Mouse (Mus musculus) testis, adult 10 weeks (tissue): ENCODE results near the gene Tex12. TPM values are rescaled to one million over a fixed set of nuclear protein-coding genes. Genes with fewer than 3 reads are reported as not detected.

Experiments used
- polyA plus RNA-seq: library from polyadenylated mRNA; stranded (reverse); fragments of 350-450 nt; fragmentation: Illumina TruSeq; extraction: RNeasy Lipid Tissue Mini Kit (QIAGEN cat#74804); gene quantifications from one replicate; pipeline ENCODE4 v1.2.3, GENCODE M21; 2014; ENCODE audit warnings: low read depth, low replicate concordance

Gene Tex12
- 102 TPM for polyA plus RNA-seq

DNA sequence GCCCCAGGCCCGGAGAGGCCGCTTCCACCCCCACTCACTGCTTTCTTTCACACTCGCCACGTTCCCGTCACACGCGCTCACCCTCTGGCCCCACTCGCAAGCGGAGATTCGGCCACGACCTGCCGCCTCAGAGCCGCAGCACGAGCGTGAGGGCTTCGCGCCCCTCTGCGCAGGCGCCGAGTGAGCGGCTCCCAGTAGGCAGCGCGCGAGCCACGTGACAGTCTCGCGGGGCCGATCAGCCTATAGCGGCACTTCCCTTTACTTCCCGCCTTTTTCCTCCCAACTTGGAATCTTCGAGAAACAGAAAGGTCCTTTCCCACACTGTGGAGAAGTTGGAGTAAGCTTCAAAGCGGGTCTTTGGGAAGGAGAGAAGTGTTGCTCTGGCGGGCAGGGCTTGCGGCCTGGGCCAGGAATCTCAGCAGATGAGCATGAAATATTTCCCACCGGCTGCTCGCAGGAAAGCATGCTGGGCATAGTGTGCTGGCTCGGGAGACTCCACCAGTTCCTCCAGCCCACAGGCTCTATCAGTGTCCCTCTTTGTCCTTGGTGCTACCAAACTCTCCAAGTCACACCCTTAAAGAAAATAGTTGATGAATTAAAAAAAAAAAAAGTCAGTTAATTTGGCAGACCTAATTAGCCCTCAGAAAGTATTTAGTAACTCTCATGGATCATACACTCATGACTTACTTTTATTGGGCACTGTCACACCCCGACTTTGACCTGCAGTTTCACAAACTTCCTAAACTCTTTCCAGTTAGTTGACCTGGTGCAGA lies at the start of gene Tex12:
Gene Tex12, minus strand, starts transcription at position 181 of the 773 bp plus-strand sequence.

DNA sequence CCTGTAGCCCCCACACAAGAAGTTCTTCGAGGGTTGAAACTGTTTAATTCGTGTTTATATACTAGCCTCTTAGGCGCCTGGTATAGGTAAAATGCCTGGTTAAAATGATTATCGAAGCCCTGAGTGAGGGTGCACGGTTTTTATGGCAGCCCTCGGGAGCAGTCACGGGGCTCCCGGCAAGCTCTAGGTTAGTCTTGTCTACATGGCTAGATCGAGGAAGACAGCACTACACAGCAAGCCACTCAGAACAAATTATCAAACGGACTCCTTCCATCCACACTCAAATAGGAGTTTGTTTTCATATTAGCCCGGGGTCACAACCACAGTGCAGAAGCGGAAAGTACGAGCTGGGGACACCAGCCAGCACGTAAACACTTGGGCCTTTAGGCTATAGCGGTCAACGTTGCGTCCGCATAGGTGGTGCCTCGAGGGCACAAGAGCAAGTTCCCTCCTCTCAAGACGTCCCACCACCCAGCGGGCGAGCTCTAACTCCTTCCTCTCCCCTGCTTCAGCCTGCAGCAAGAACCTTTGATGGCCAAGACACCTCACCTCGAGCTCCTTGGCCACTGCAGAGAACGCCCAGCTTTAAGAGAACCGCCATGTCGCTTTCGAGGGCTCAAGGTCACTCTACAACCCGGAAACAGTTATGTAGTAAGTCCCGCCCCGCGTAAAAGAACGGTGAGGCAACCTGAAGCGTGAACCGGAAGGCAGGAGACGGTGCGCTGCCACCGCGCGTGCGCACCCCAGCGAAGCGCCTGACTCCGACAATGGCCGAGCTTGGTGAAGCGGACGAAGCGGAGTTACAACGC lies 42.3 kb upstream of the Tex12 start, which contains the start of the genes Sdhd and Timm8b:
Gene Sdhd, minus strand, starts transcription at position 624 of the 809 bp plus-strand sequence.
Gene Timm8b, plus strand, starts transcription at position 722 of the 809 bp plus-strand sequence.

DNA sequence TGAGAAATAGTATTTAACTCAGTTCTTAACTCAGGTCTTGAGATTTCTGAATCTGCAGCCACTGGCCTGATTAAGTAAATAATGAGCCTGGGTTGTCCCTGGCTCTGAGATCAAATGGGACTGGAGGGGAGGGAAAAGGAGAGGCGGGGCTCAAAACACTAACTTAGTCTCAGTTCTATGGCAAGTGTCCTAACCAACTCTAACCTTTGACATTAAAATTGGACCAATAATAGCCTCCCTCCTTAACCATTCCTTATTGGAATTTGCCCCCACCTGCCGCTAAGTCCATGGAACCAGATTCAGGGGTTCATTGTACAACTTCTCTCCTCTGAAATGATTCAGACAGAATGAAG lies 6.1 kb downstream of the Tex12 start, which contains the start of gene Bco2:
Gene Bco2, minus strand, starts transcription at position 88 of the 353 bp plus-strand sequence.

DNA sequence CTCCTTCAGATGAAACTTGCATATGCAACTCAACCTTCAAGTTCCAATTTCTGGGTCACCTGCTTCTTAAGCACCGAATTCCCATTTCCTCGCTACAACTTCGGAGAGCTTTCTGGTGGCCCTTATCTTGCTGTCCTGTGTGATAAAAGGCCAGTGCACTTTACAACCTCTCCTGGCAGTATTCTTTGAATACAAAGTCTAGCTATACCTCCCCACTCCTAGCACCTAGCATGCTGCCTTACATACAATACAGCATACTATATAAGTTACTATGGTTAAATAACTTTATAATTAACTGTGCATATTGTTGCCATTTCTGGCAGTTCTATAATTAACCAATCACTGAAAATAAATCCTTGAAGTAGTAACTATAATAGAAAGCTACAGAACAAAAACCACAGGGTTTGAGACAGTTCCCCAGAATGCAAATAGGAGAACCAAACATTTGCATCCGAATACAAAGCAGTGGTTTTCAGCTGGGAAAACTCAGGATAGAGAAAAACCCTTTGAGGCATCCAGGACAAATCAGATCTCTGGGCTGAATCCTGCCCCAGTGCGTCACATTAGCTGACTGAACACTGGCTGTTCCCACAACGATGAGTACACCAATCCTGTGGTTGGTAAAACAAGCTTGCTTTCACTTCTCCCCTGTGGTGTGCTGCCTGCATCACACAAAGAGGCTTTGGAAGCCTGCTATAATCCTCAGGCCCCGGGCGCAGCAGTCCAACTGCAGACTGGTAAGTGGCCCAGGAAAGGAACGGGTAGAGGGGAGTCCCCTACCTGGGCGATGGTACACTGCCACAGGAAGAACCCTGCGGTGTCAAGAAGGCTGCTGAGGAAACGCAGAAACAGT lies 6.7 kb downstream of the Tex12 start, which contains the start of gene Il18:
Gene Il18, plus strand, starts transcription at position 587 of the 853 bp plus-strand sequence.

DNA sequence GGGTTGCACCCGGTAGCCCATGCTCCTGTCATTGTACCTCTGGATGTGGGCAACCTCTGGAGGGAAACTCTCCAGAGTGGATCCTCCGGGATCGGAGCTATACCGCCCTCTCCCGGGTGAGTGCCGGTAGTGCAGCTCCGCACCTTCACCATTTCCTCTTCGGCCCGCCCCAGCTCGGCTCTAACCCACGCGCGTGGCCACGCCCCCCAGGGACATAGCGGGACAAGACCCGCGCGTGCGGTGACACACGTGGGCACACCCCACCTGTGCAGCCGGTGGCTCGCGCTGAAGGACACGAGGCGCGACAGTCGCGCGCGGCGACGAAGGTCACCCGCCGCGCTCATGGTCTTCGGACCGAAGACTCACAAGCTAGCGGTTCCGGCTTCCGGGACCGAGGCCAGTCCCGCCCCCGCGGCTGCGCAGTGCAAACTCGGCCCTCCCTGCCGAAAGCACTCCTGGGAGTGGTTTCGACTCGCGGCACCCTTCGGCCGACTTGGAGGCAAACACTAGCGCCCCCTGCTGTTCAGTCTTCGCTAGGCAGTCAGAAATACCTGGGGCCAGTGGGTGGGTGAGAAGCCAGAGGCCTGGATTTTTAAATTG lies 32.7 kb downstream of the Tex12 start, which contains the start of gene Pts:
Gene Pts, minus strand, starts transcription at position 432 of the 600 bp plus-strand sequence.

Other genes with a start within 250 kb of the Tex12 start
- 8.7 TPM for gene Rpl10-ps3, start 216.4 kb downstream of the Tex12 start, polyA plus RNA-seq
- gene Plet1, start 66.8 kb downstream of the Tex12 start, polyA plus RNA-seq, result not detected
- 24.8 TPM for gene Pts, start 32.6 kb downstream of the Tex12 start, polyA plus RNA-seq
- 7.0 TPM for gene Il18, start 6.5 kb downstream of the Tex12 start, polyA plus RNA-seq
- gene Bco2, start 6.1 kb downstream of the Tex12 start, polyA plus RNA-seq, result 1.7 TPM
- 60.8 TPM for gene Sdhd, start 42.5 kb upstream of the Tex12 start, polyA plus RNA-seq
- gene Timm8b, start 42.6 kb upstream of the Tex12 start, polyA plus RNA-seq, result 229 TPM
- 122 TPM for gene Pih1d2, start 56.0 kb upstream of the Tex12 start, polyA plus RNA-seq
- gene Nkapd1, start 56.1 kb upstream of the Tex12 start, polyA plus RNA-seq, result 58.4 TPM
- 146 TPM for gene Dlat, start 98.5 kb upstream of the Tex12 start, polyA plus RNA-seq
- gene Dixdc1, start 178.2 kb upstream of the Tex12 start, polyA plus RNA-seq, result 26.9 TPM
- gene 2310030G06Rik, start 185.2 kb upstream of the Tex12 start, polyA plus RNA-seq, result 2.8 TPM
- gene Cryab, start 190.0 kb upstream of the Tex12 start, polyA plus RNA-seq, result 0.59 TPM
- not detected for gene Hspb2, start 191.0 kb upstream of the Tex12 start, polyA plus RNA-seq
- 6.0 TPM for gene Fdxacb1, start 206.9 kb upstream of the Tex12 start, polyA plus RNA-seq
- 18.6 TPM for gene Alg9, start 213.7 kb upstream of the Tex12 start, polyA plus RNA-seq
- gene 1110032A03Rik, start 214.2 kb upstream of the Tex12 start, polyA plus RNA-seq, result 1,021 TPM